Mouse (Mus musculus): ENCODE data around the gene Rcbtb2. TPM values are rescaled to one million over a fixed set of nuclear protein-coding genes. Genes with fewer than 3 reads are reported as not detected.

Gene Rcbtb2
- polyA plus RNA-seq, 1 experiment: 58.8 TPM

DNA sequence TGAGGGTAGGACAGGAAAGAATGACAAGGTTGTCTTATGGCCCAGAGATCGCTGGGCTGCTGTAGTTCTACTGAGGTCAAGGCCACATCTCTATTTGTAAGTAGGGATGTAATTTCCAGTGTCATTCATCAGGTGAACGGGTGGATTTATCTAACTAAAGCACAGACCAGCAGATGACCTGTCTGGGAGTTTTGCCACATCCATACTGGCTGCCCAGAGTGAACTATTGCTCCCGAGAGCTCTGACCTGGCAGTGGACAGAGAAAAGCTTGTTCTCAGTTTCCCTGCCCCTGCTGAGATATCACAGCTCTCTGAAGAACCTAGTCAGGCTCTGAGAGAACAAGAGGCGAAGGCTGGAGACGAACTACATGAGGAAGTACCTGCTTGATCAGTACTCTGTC is 14.4 kb downstream of the Rcbtb2 start:
- no peak for TF ChIP-seq CTCF (IDR thresholded peaks at IDR 0.05; ENCODE audit: borderline replicate concordance, extremely low read depth, insufficient read depth, insufficient read length)
- TF ChIP-seq POLR2A (IDR thresholded peaks at IDR 0.05; ENCODE audit: borderline replicate concordance, extremely low read depth, insufficient read depth, insufficient read length, poor library complexity, severe bottlenecking): no peak
- DNase-seq (ENCODE audit: low read depth): no peak

DNA sequence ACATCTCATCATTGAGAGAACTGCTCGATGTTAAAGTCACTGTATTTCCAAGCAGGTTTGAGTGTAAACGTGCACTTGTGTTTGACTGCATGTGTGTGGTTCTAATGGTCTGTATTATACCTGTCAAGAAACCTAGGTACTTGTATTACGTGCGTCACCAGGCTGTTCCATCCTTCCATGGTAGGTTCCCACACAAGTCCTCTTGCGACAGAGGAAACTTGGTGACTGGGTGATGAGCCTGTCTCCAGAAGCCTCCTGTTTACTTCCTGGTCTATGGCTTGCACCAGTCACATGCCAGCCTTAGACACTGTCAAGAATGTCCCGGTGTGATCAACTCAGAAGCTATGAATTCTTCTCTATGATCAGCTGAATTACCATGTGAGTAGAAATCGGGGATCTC is 15.6 kb downstream of the Rcbtb2 start:
- TF ChIP-seq POLR2A (IDR thresholded peaks at IDR 0.05; ENCODE audit: borderline replicate concordance, extremely low read depth, insufficient read depth, insufficient read length, poor library complexity, severe bottlenecking): no peak
- TF ChIP-seq CTCF (IDR thresholded peaks at IDR 0.05; ENCODE audit: borderline replicate concordance, extremely low read depth, insufficient read depth, insufficient read length): no peak
- no peak for DNase-seq (ENCODE audit: low read depth)

DNA sequence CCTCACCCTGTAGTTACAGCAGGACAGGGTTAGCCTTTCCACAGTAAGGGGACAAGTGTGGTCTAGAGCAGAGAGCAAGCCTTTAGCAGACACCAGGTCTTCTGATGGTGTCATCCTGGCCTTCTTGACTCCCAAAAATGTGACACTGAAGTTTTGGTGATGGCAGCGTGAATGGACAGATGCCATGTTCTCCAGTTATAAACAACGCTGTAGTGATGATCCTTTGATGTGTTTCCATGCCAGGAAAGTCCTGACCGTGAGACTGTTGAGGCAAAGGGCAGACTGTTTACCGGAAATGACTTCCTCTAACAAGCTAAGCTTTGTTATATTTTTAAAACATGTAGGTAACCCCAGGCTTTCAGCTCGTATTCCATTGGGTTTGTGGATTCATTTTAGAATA is 17.0 kb downstream of the Rcbtb2 start:
- TF ChIP-seq POLR2A (IDR thresholded peaks at IDR 0.05; ENCODE audit: borderline replicate concordance, extremely low read depth, insufficient read depth, insufficient read length, poor library complexity, severe bottlenecking) (no peak), CTCF (IDR thresholded peaks at IDR 0.05; ENCODE audit: borderline replicate concordance, extremely low read depth, insufficient read depth, insufficient read length) (no peak)
- DNase-seq (ENCODE audit: low read depth): no peak

DNA sequence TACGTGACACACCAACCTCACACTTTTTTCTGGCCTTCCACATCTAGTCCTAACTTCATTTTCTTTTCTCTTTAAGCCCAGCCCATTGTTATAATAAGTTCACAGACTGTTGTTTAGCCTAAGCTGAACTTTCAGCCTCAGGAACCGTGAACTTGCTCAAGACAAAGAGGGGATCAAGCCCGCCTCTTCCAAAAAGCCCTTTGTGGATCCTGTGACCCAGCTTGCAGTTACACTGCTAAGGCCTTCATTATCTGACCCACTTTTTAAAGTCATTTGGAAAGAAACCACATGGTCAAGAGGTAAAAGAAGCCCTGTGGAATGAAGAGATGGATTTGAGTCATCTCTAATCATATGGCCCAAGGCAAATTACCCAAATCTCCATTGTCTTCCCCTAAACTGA is 19.0 kb downstream of the Rcbtb2 start:
- no peak for TF ChIP-seq POLR2A (IDR thresholded peaks at IDR 0.05; ENCODE audit: borderline replicate concordance, extremely low read depth, insufficient read depth, insufficient read length, poor library complexity, severe bottlenecking)
- TF ChIP-seq CTCF (IDR thresholded peaks at IDR 0.05; ENCODE audit: borderline replicate concordance, extremely low read depth, insufficient read depth, insufficient read length): no peak
- DNase-seq (ENCODE audit: low read depth): no peak

DNA sequence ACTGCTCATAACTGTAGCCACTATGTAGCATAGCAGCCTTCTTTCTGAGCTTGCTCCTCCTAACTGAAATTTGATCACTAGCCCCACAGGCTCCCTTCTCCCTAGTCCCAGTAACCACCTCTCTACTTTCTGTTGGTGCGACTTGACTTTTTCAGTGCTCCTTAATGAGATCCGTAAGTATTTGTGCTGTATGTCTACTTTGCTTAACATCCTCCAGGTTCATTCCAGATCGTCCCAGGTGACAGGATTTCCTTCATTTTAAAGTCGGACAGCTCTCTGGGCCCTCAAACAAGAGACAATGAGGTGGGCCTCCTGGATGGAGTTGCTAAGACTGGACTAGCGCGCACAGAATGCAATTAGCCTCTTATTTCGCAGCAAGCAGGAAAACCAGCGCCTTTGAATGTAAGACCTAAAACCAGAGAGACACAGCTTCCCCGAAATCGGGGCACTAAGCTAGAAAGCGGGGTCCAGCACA is 19.6 kb downstream of the Rcbtb2 start:
- peak; percentile 83 for DNase-seq (ENCODE audit: low read depth)
- TF ChIP-seq POLR2A (IDR thresholded peaks at IDR 0.05; ENCODE audit: borderline replicate concordance, extremely low read depth, insufficient read depth, insufficient read length, poor library complexity, severe bottlenecking) (no peak), CTCF (IDR thresholded peaks at IDR 0.05; ENCODE audit: borderline replicate concordance, extremely low read depth, insufficient read depth, insufficient read length) (no peak)

GRCm38 (mm10) chr14:73142896-73143709 is 20.3 kb downstream of the Rcbtb2 start:
- TF ChIP-seq CTCF (IDR thresholded peaks at IDR 0.05; ENCODE audit: borderline replicate concordance, extremely low read depth, insufficient read depth, insufficient read length): no peak
- peak; percentile 60 for TF ChIP-seq POLR2A (IDR thresholded peaks at IDR 0.05; ENCODE audit: borderline replicate concordance, extremely low read depth, insufficient read depth, insufficient read length, poor library complexity, severe bottlenecking)

GRCm38 (mm10) chr14:73143710-73144420 is 21.0 kb downstream of the Rcbtb2 start:
- TF ChIP-seq CTCF (IDR thresholded peaks at IDR 0.05; ENCODE audit: borderline replicate concordance, extremely low read depth, insufficient read depth, insufficient read length) (no peak), POLR2A (IDR thresholded peaks at IDR 0.05; ENCODE audit: borderline replicate concordance, extremely low read depth, insufficient read depth, insufficient read length, poor library complexity, severe bottlenecking) (no peak)
- DNase-seq (ENCODE audit: low read depth): no peak

More at GRCm38 (mm10) chr14:73142896-73143709, 20.3 kb downstream of the Rcbtb2 start:
- peak; percentile 91 for DNase-seq (ENCODE audit: low read depth)

DNA sequence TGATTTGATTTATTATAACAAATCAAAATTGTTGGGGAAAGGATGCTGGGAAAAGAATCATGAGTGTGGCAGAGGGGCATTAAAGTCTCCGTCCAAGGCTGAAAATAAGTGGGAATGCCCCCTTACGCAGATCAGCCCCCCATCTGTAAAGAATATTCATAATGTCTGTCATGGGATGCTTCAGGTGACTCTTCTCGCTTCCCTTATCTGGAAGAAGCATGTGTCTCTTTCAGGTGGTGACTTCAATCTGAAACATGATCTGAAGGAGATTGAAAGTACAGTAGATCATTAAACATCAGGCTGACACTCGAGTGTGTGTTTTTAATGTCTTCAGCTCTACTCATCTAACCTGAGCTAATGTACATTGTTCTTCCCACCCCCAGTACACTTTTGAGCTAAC is 22.7 kb downstream of the Rcbtb2 start:
- DNase-seq (ENCODE audit: low read depth): no peak
- TF ChIP-seq CTCF (IDR thresholded peaks at IDR 0.05; ENCODE audit: borderline replicate concordance, extremely low read depth, insufficient read depth, insufficient read length) (no peak), POLR2A (IDR thresholded peaks at IDR 0.05; ENCODE audit: borderline replicate concordance, extremely low read depth, insufficient read depth, insufficient read length, poor library complexity, severe bottlenecking) (no peak)

- no peak for DNase-seq (ENCODE audit: low read depth)
- TF ChIP-seq CTCF (IDR thresholded peaks at IDR 0.05; ENCODE audit: borderline replicate concordance, extremely low read depth, insufficient read depth, insufficient read length): no peak
- no peak for TF ChIP-seq POLR2A (IDR thresholded peaks at IDR 0.05; ENCODE audit: borderline replicate concordance, extremely low read depth, insufficient read depth, insufficient read length, poor library complexity, severe bottlenecking)
These were observed 23.9 kb downstream of the Rcbtb2 start for GRCm38 (mm10) chr14:73146721-73147120.

GRCm38 (mm10) chr14:73148125-73148524 is 25.3 kb downstream of the Rcbtb2 start:
- no peak for DNase-seq (ENCODE audit: low read depth)
- TF ChIP-seq POLR2A (IDR thresholded peaks at IDR 0.05; ENCODE audit: borderline replicate concordance, extremely low read depth, insufficient read depth, insufficient read length, poor library complexity, severe bottlenecking) (no peak), CTCF (IDR thresholded peaks at IDR 0.05; ENCODE audit: borderline replicate concordance, extremely low read depth, insufficient read depth, insufficient read length) (no peak)

DNA sequence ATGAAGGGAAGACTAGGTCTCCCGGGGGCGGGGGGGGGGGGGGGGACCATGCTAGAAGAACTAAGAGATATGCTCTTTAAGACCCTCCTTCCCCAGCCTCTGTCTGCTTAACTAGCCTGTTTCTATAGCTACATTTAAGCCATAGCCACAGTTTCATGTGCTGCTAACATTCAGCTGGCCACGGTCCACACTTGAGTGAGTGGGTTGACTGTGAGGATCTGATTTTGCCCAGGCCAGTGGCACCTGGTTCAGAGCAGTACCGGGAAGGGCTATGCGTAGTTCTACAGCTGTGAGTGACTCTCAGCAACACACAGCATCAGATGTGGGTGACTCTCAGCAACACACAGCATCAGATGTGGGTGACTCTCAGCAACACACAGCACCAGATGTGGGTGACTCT is 38.5 kb downstream of the Rcbtb2 start:
- TF ChIP-seq POLR2A (IDR thresholded peaks at IDR 0.05; ENCODE audit: borderline replicate concordance, extremely low read depth, insufficient read depth, insufficient read length, poor library complexity, severe bottlenecking): no peak
- TF ChIP-seq CTCF (IDR thresholded peaks at IDR 0.05; ENCODE audit: borderline replicate concordance, extremely low read depth, insufficient read depth, insufficient read length): no peak
- DNase-seq (ENCODE audit: low read depth): no peak
